Mouse (Mus musculus) small intestine, adult 2 months (tissue): ENCODE data around the gene Gm21764.
"Not testable (repeated sequence)": the region's sequence is repeated elsewhere in the genome, so short reads cannot be mapped to it uniquely, and the experiment has no call there.

Experiments used
- CTCF ChIP-seq: fragments of 200-500 bp; IDR thresholded peaks from 2 replicates; pipeline ENCODE4 v1.5.1; 2012; ENCODE audit warnings: low read depth, mild to moderate bottlenecking, control low read depth, inconsistent platforms, low read length, moderate library complexity, mixed read lengths; ENCODE audit not compliant: insufficient replicate concordance, insufficient read length; ENCODE audit errors: extremely low read depth
- POLR2A ChIP-seq: fragments of 200-500 bp; IDR thresholded peaks from 2 replicates; pipeline ENCODE4 v1.6.1; 2012; ENCODE audit warnings: low read depth, mild to moderate bottlenecking, control low read depth, inconsistent platforms, low read length, moderate library complexity

DNA sequence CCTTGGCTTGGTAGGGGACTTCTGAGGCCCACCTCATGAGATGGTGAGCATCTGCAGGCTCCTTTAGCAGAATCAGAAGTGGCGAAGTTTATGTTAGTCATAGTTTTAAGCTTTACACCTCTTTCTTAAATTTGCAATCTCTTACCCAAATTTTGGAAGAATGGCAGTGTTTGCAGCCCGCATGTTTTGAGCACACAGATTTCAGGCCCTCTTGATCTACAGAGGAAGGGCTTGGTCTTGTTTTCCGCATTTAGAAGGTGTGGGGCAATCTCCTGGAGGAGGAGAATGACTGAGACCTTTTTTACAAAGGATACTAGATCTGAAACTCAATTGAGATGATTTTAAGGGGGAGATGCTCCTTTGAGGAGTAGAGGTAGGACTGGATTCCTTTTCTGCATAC, at the start of gene Gm21764:
- TF ChIP-seq CTCF, POLR2A: not testable (repeated sequence)
